Mouse (Mus musculus) neural tube, embryonic 11.5 days (tissue): ENCODE measurements around the gene Nup93. TPM values are rescaled to one million over a fixed set of nuclear protein-coding genes. Genes with fewer than 3 reads are reported as not detected.
A peak's percentile ranks its signal among the peaks of the same experiment; 100 is the strongest.

Source experiments
- ATAC-seq: fragments of 200-750 bp; cut with Nextera tagmentation; 2 replicates; pipeline ENCODE4 v1.8.0; 2017; ENCODE audit warnings: moderate number of reproducible peaks, mild to moderate bottlenecking, moderate TSS enrichment, moderate library complexity; ENCODE audit not compliant: insufficient read depth, low FRiP score, low TSS enrichment
- DNase-seq: peaks from one replicate; pipeline ENCODE4 v3.0.0-alpha.2; 2015; ENCODE audit warnings: low spot score
- H3K27ac ChIP-seq: fragments of 300-500 bp; sonication (generic); 2 replicates; pipeline ENCODE4 v1.5.1; 2014; ENCODE audit warnings: low read depth, mild to moderate bottlenecking, low read length
- H3K27me3 ChIP-seq: fragments of 300-500 bp; sonication (generic); 2 replicates; pipeline ENCODE4 v1.6.1; 2014; ENCODE audit warnings: mild to moderate bottlenecking, low read length, mixed read lengths; ENCODE audit not compliant: control insufficient read depth, insufficient read depth
- H3K36me3 ChIP-seq: fragments of 300-500 bp; sonication (generic); 2 replicates; pipeline ENCODE4 v1.6.1; 2014; ENCODE audit warnings: mild to moderate bottlenecking, low read length, moderate library complexity, mixed read lengths; ENCODE audit not compliant: control insufficient read depth, insufficient read depth
- H3K4me1 ChIP-seq: fragments of 300-500 bp; sonication (generic); 2 replicates; pipeline ENCODE4 v1.6.1; 2014; ENCODE audit warnings: low read length, mixed read lengths; ENCODE audit not compliant: control insufficient read depth, insufficient read depth
- H3K4me2 ChIP-seq: fragments of 300-500 bp; sonication (generic); 2 replicates; pipeline ENCODE4 v1.6.1; 2014; ENCODE audit warnings: low read depth, mild to moderate bottlenecking, moderate library complexity
- H3K4me3 ChIP-seq: fragments of 300-500 bp; sonication (generic); 2 replicates; pipeline ENCODE4 v1.5.1; 2014; ENCODE audit warnings: low read depth, low read length
- H3K9ac ChIP-seq: fragments of 300-500 bp; sonication (generic); 2 replicates; pipeline ENCODE4 v1.6.1; 2014; ENCODE audit warnings: mild to moderate bottlenecking, low read length
- H3K9me3 ChIP-seq: fragments of 300-500 bp; sonication (generic); 2 replicates; pipeline ENCODE4 v1.6.1; 2016; ENCODE audit warnings: low read length; ENCODE audit not compliant: control insufficient read depth
- WGBS: fragments of 180-500 bp; shearing (Covaris S2); extraction: QIAGEN DNeasy Blood & Tissue Kit; methylation state at CpG from one replicate; pipeline ENCODE4 v1.1.7; 2014; 5-methylcytosine and 5-hydroxymethylcytosine counted together
- microRNA counts: library from miRNA; unstranded; fragments of <30 nt; microRNA quantifications from one replicate; lab custom pipeline; 2015
- microRNA-seq: library from miRNA; unstranded; fragments of <30 nt; microRNA quantifications from one replicate; pipeline ENCODE4, GENCODE M21; 2016
- polyA plus RNA-seq: library from polyadenylated mRNA; unstranded; fragments of >200 nt; fragmentation: Nextera tagmentation; extraction: Ambion mirVana; gene quantifications from 2 replicates; pipeline ENCODE4 v1.2.1, GENCODE M21; 2014

The Nup93 gene
- polyA plus RNA-seq, 1 experiment from 2014 or later: 121 TPM

DNA sequence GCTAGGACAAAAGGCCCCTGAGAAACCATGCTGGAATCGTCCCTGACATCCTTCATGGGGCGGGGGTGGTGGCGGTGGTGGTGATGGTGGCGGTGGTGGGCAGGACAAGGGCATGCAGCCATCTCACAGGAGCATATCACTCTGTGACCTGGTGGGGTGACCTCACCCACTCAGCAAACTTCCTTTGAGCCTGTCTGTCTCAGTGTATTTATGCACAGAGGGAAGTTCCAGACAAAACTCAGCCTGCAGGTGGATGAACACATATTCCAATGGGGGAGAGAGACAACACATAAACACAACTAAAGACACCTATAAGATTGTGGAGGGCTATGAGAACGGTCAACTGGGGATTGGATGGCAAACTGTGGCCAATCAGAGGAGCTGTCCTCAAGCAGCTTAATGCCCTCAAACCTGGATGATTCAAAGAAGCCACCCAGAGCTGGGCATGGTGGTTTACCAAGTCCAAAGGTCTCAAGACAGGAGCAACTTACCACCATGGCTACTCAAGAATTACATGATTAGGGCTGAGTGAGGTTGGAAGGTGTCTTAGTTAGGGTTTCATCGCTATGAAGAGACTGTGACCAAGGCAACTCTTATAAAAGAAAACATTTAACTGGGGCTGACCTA lies 150.4 kb downstream of the Nup93 start:
- H3K4me1 ChIP-seq: no peaks in the 10 kb centered on the region
- DNase-seq (no peak), ATAC-seq (no peak)
- 88% methylated on average over 6 of the region's 6 CpGs for WGBS
- no peaks in the 10 kb centered on the region for H3K36me3 ChIP-seq
- H3K4me3 ChIP-seq: no peak overlapping the region
- no peak overlapping the region for H3K9ac ChIP-seq
- no peak overlapping the region for H3K4me2 ChIP-seq
- no peak overlapping the region for H3K27ac ChIP-seq
- no peaks in the 10 kb centered on the region for H3K27me3 ChIP-seq
- H3K9me3 ChIP-seq: no peaks in the 10 kb centered on the region

DNA sequence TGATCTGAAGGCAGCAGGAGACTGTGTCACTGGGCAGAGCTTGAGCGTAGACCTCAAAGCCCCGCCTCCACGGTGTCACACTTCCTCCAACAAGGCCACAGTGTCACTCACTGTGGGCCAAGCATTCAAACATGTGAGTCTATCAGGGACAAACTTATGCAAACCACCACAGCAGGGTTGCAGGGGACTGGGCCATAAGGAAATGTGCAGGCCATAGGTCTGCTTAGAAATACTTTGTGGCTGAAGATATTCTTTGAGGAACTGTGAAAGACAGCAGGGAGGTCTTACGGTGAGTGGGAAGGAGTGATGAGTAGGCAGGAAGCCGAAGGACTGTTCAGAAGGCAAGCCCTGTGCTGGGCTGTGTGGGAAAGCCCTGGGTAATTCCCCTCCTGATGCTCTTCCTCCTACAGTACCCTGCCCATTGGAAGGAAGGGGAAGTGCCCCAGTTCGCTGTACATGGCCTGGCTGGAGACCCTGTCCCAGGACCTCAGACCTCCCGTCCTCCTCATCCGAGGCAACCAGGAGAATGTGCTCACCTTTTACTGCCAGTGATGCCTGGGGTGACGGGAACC lies 151.1 kb downstream of the Nup93 start:
- Histone ChIP-seq H3K27me3 (no peaks in the 10 kb centered on the region), H3K9me3 (no peaks in the 10 kb centered on the region), H3K4me2 (no peak overlapping the region), H3K4me3 (no peak overlapping the region), H3K4me1 (no peaks in the 10 kb centered on the region), H3K9ac (no peak overlapping the region), H3K27ac (no peak overlapping the region), H3K36me3 (no peaks in the 10 kb centered on the region)
- DNase-seq: no peak
- 87% methylated on average over 9 of the region's 9 CpGs for WGBS
- no peak for ATAC-seq

MicroRNAs encoded within 50 kb of the gene (microRNA counts, 519-probe panel; counts per million panel counts)
- microRNA mmu-miR-138 (lab: Ali Mortazavi, UCI): 4,194 counts per million, percentile 77 among the panel's probes with 10 or more counts

Small RNA genes lying within 50 kb of the gene (microRNA-seq; reads per million reads assigned to microRNA genes)
- gene Mir138-2: 81.2 reads per million, percentile 47 among the genes with 10 or more reads in this experiment

Other genes starting within 250 kb of the Nup93 start
- gene Amfr, start 201.7 kb upstream of the Nup93 start, polyA plus RNA-seq: 58.8 and 61.6 TPM in 2 replicates
- 160 and 162 TPM in 2 replicates for gene Nudt21, start 177.5 kb upstream of the Nup93 start, polyA plus RNA-seq
- 12.5 and 14.2 TPM in 2 replicates for gene Ogfod1, start 177.4 kb upstream of the Nup93 start, polyA plus RNA-seq
- gene Bbs2, start 115.6 kb upstream of the Nup93 start, polyA plus RNA-seq: 17.6 and 18.0 TPM in 2 replicates
- gene Mt4, start 77.4 kb upstream of the Nup93 start, polyA plus RNA-seq: not detected in 2 replicates
- 8.9 and 9.8 TPM in 2 replicates for gene Mt3, start 62.0 kb upstream of the Nup93 start, polyA plus RNA-seq
- 21.2 and 29.9 TPM in 2 replicates for gene Mt2, start 41.9 kb upstream of the Nup93 start, polyA plus RNA-seq
- gene Mt1, start 35.5 kb upstream of the Nup93 start, polyA plus RNA-seq: 78.2 and 78.5 TPM in 2 replicates
- gene Slc12a3, start 114.6 kb downstream of the Nup93 start, polyA plus RNA-seq: not detected in 2 replicates
- 58.4 and 59.3 TPM in 2 replicates for gene Herpud1, start 171.9 kb downstream of the Nup93 start, polyA plus RNA-seq
- 0.05 TPM in 1 of 2 replicates, not detected in the other for gene Nlrc5, start 219.8 kb downstream of the Nup93 start, polyA plus RNA-seq